Mouse (Mus musculus) left cerebral cortex, adult 2 months (tissue): ENCODE measurements around the gene Coq8a. TPM values are rescaled to one million over a fixed set of nuclear protein-coding genes. Genes with fewer than 3 reads are reported as not detected.

Source experiments
- DNase-seq, 2 experiments: peaks; one replicate each; pipeline ENCODE4 v3.0.0; 2021 to 2022; ENCODE audit warnings: low spot score in 2 of 2, mixed read lengths in 1 of 2; ENCODE audit errors: extremely low spot score in 1 of 2
- H3K27ac ChIP-seq: fragments of 200-600 bp; 2 replicates; pipeline ENCODE4 v1.8.1; 2022
- H3K4me3 ChIP-seq: fragments of 200-600 bp; 2 replicates; pipeline ENCODE4 v1.8.1; 2022
- CTCF ChIP-seq: fragments of 200-600 bp; IDR thresholded peaks from 2 replicates; pipeline ENCODE4 v1.8.1; 2022; ENCODE audit warnings: antibody characterized with exemption, mild to moderate bottlenecking, moderate library complexity
- intact Hi-C: fragments of 180-260 bp; cut with DNase I; formaldehyde crosslinking; loops from one replicate; pipeline ENCODE4 v1.15.1; 2025
- total RNA-seq, 2 experiments: library from RNA; stranded (reverse); gene quantifications; 2 replicates each; pipeline ENCODE4 v1.2.3; 2021

Coq8a gene
- total RNA-seq, 2 experiments from 2014 or later, result 44.0 to 50.0 TPM

DNA sequence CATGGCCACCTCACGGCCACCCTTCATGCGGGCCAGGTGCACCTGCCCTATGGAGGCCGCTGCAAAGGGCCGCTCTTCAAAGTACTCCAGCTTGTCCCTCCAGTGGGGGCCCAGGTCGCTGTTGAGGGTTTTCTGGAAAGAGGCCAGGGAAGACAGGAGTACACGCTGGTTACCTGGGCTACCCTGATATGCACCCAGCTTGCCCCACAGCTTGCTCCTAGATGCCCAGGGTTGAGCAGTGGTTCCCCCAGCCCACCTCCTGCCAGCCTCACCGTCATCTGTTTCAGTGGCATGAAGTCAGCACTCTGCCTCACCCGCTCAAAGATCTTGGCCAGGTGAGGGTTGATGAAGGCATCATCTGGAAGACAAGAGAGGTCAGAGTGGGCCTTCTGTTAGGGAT, 29.3 kb downstream of the Coq8a start:
- no peak for TF ChIP-seq CTCF
- intact Hi-C loops, result no loop called here
- H3K4me3 ChIP-seq, result no peak overlapping the region
- H3K27ac ChIP-seq, result no peak overlapping the region
- DNase-seq, result no peak

DNA sequence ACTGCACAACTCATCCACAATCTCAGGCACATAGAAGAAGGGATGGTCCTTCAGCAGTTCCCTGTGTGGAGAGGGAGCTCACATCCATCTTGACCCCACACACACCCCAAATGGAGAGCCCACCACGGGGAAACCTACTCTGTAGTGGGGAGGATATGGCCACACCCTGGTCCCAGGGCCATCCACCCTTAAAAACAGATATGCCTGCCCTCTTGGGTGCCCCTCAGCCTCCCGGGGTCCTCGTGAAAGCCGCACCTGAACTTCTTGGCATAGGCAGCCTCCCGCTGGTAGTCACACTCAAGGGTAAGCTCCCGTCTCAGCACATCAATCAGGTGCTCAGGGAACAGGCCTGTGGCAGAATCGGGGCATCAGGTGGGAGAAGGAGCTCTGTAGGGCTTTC, 30.2 kb downstream of the Coq8a start:
- Histone ChIP-seq H3K27ac (no peak overlapping the region), H3K4me3 (no peak overlapping the region)
- TF ChIP-seq CTCF, result no peak
- intact Hi-C loops, result loop anchor here (5.0 kb wide), 1 partner anchor 238 kb away; no protein-coding TSS in a partner anchor
- no peak for DNase-seq

GRCm38 (mm10) chr1:180168294-180168693, 31.1 kb downstream of the Coq8a start:
- Histone ChIP-seq H3K27ac (no peak overlapping the region), H3K4me3 (no peak overlapping the region)
- no peak for TF ChIP-seq CTCF
- intact Hi-C loops, result loop anchor here (5.0 kb wide), 1 partner anchor 239 kb away; no protein-coding TSS in a partner anchor
- DNase-seq, result no peak

GRCm38 (mm10) chr1:180166533-180166932, 32.9 kb downstream of the Coq8a start:
- no peak overlapping the region for H3K4me3 ChIP-seq
- DNase-seq, result no peak
- intact Hi-C loops, result loop anchor here (5.0 kb wide), 1 partner anchor 241 kb away; no protein-coding TSS in a partner anchor
- no peak; the same call in 1 of the 2 replicates for TF ChIP-seq CTCF
- H3K27ac ChIP-seq, result no peak overlapping the region

GRCm38 (mm10) chr1:180162986-180163385, 36.4 kb downstream of the Coq8a start:
- no peak overlapping the region for H3K4me3 ChIP-seq
- no peak overlapping the region for H3K27ac ChIP-seq
- DNase-seq, result no peak
- intact Hi-C loops, result no loop called here
- no peak for TF ChIP-seq CTCF

- no peak for DNase-seq
- intact Hi-C loops, result no loop called here
- TF ChIP-seq CTCF, result no peak
- Histone ChIP-seq H3K4me3 (no peak overlapping the region), H3K27ac (no peak overlapping the region)
Measured at GRCm38 (mm10) chr1:180161566-180162355, 37.6 kb downstream of the Coq8a start.

DNA sequence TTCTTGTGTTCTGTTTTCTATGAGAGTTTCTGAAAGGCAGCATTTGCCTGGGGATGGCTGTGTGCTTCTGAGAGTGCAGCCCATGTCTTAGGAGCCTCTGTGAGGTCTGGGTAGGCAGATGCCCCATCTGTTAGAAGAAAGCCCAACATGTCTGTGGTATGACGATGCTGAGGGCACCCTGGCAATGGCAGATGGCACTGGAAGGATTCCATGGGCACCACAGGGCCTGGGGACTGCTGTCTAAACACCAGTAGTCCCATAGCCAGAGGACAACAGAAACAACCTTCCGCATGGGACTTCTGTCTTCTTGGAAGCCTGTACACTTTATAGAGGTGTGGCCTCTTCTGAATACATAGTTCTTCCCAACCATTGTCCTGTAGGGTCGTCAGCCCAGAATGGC, 38.2 kb downstream of the Coq8a start:
- intact Hi-C loops, result no loop called here
- DNase-seq, result no peak
- no peak overlapping the region for H3K4me3 ChIP-seq
- no peak for TF ChIP-seq CTCF
- H3K27ac ChIP-seq, result no peak overlapping the region

- Histone ChIP-seq H3K27ac (no peak overlapping the region), H3K4me3 (no peak overlapping the region)
- intact Hi-C loops, result no loop called here
- DNase-seq, result no peak
- no peak for TF ChIP-seq CTCF
Measured at GRCm38 (mm10) chr1:180160545-180160944, 38.9 kb downstream of the Coq8a start.

GRCm38 (mm10) chr1:180158648-180159047, 40.8 kb downstream of the Coq8a start:
- DNase-seq, result no peak
- intact Hi-C loops, result no loop called here
- no peak overlapping the region for H3K4me3 ChIP-seq
- no peak for TF ChIP-seq CTCF
- no peak overlapping the region for H3K27ac ChIP-seq

GRCm38 (mm10) chr1:180151191-180151590, 48.2 kb downstream of the Coq8a start:
- TF ChIP-seq CTCF, result no peak; the same call in 1 of the 2 replicates
- intact Hi-C loops, result no loop called here
- H3K4me3 ChIP-seq, result no peak overlapping the region
- DNase-seq, result no peak
- no peak overlapping the region for H3K27ac ChIP-seq

GRCm38 (mm10) chr1:180148563-180148962, 50.8 kb downstream of the Coq8a start:
- DNase-seq, result no peak
- intact Hi-C loops, result no loop called here
- no peak overlapping the region for H3K27ac ChIP-seq
- no peak for TF ChIP-seq CTCF
- no peak overlapping the region for H3K4me3 ChIP-seq

DNA sequence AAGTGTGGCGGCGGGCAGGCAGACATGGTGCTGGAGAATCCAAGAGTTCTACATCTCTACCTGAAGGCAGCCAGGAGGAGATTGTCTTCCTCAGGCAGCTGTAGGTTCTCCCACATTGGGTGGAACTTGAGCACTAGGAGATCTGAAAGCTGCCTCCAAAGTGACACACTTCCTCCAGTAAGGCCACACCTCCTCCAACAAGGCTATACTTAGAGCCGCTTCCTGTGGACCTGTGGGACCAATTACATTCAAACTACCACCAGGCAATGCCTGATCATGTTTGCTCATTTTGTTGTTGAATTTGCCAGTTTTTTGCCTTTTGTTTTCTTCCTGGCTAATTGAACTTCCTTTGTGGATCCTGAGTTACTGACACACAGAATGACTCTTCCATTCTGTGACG, 51.4 kb downstream of the Coq8a start:
- DNase-seq, result no peak
- Histone ChIP-seq H3K4me3 (no peak overlapping the region), H3K27ac (no peak overlapping the region)
- intact Hi-C loops, result no loop called here
- no peak for TF ChIP-seq CTCF

GRCm38 (mm10) chr1:180140970-180141369, 58.4 kb downstream of the Coq8a start:
- peak; percentile 50 for TF ChIP-seq CTCF

More at GRCm38 (mm10) chr1:180140970-180141369, 58.4 kb downstream of the Coq8a start:
- H3K27ac ChIP-seq, result no peak overlapping the region; the same call in 1 of the 2 replicates
- H3K4me3 ChIP-seq, result no peak overlapping the region
- DNase-seq, result no peak
- intact Hi-C loops, result loop anchor here (2.0 kb wide), 1 partner anchor 282 kb away; no protein-coding TSS in a partner anchor
